Mouse (Mus musculus) CH12.LX (cell line): ENCODE measurements around the gene Arhgap6. TPM values are rescaled to one million over a fixed set of nuclear protein-coding genes. Genes with fewer than 3 reads are reported as not detected.

ENCODE experiments used
- DNase-seq: peaks from one replicate; pipeline ENCODE4 v3.0.0-alpha.2; 2013; ENCODE audit errors: extremely low read depth
- H3K27ac ChIP-seq: 2 replicates; pipeline ENCODE4 v1.5.1; 2012; ENCODE audit warnings: low read depth, mild to moderate bottlenecking, control low read depth, moderate library complexity; ENCODE audit not compliant: insufficient read depth
- H3K27me3 ChIP-seq: replicated peaks from 2 replicates; pipeline ENCODE3; 2012; ENCODE audit warnings: inconsistent platforms
- H3K36me3 ChIP-seq, 2 experiments: replicated peaks in 1 of 2; 2 replicates each; pipeline versions ENCODE3 to v1.6.1; 2012; ENCODE audit warnings: inconsistent platforms in 1 of 2, low read length in 1 of 2, mild to moderate bottlenecking in 1 of 2, mixed read lengths in 1 of 2, moderate library complexity in 1 of 2; ENCODE audit not compliant: control insufficient read depth in 1 of 2, insufficient read depth in 1 of 2
- H3K4me1 ChIP-seq, 2 experiments: 2 replicates each; pipeline ENCODE4 v1.6.1; 2012; ENCODE audit warnings: inconsistent platforms in 1 of 2, moderate library complexity in 1 of 2; ENCODE audit not compliant: insufficient read depth in 2 of 2, control insufficient read depth in 1 of 2
- H3K4me2 ChIP-seq: 2 replicates; pipeline ENCODE4 v1.6.1; 2012; ENCODE audit warnings: low read depth, mild to moderate bottlenecking, control low read depth; ENCODE audit not compliant: poor library complexity, insufficient read depth, severe bottlenecking
- H3K4me3 ChIP-seq, 3 experiments: fragments of 150-350 bp in 1 of 3; sonication (generic) in 1 of 3; replicated peaks in 1 of 3; 2 replicates each; pipeline versions ENCODE3 to v1.5.1; 2011 to 2012; ENCODE audit warnings: low read depth in 2 of 3, low read length in 2 of 3, mild to moderate bottlenecking in 2 of 3, moderate library complexity in 2 of 3, control low read depth in 1 of 3, improper control_type of control experiment in 1 of 3, inconsistent platforms in 1 of 3, mixed read lengths in 1 of 3; ENCODE audit not compliant: poor library complexity in 1 of 3
- H3K79me2 ChIP-seq: replicated peaks from 2 replicates; pipeline ENCODE4 v1.6.1; 2012; ENCODE audit warnings: mild to moderate bottlenecking, moderate library complexity; ENCODE audit not compliant: control insufficient read depth, poor library complexity, insufficient read depth, severe bottlenecking; ENCODE audit errors: extremely low read depth
- H3K9ac ChIP-seq: 2 replicates; pipeline ENCODE4 v1.6.1; 2012; ENCODE audit warnings: low read depth, mild to moderate bottlenecking, control low read depth, moderate library complexity; ENCODE audit not compliant: insufficient read depth
- H3K9me3 ChIP-seq: replicated peaks from 2 replicates; pipeline ENCODE3; 2012; ENCODE audit warnings: low read length, inconsistent platforms, mixed read lengths
- CHD1 ChIP-seq: IDR thresholded peaks from 2 replicates; pipeline ENCODE4 v1.6.1; 2012; ENCODE audit warnings: low read depth, low read length, improper control_type of control experiment, inconsistent platforms
- CTCF ChIP-seq, 2 experiments: IDR thresholded peaks in 1 of 2; conservative IDR thresholded peaks in 1 of 2; 2 replicates each; pipeline ENCODE4 v1.5.1; 2011 to 2012; ENCODE audit warnings: low read depth in 2 of 2, low read length in 2 of 2, improper control_type of control experiment in 1 of 2, inconsistent platforms in 1 of 2, mild to moderate bottlenecking in 1 of 2, moderate library complexity in 1 of 2
- E2F4 ChIP-seq: IDR thresholded peaks from 2 replicates; pipeline ENCODE4 v1.6.1; 2011; ENCODE audit warnings: low read depth, low read length, improper control_type of control experiment; ENCODE audit not compliant: insufficient replicate concordance
- ELF1 ChIP-seq: IDR thresholded peaks from 2 replicates; pipeline ENCODE4 v1.6.1; 2014; ENCODE audit warnings: low read depth, mild to moderate bottlenecking, inconsistent platforms, low read length, improper control_type of control experiment
- JUN ChIP-seq: IDR thresholded peaks from 2 replicates; pipeline ENCODE4 v1.6.1; 2011; ENCODE audit warnings: low read depth, mild to moderate bottlenecking, low read length, improper control_type of control experiment, moderate library complexity; ENCODE audit not compliant: insufficient read depth
- KAT2A ChIP-seq: IDR thresholded peaks from 2 replicates; pipeline ENCODE4 v1.6.1; 2012; ENCODE audit warnings: low read length, improper control_type of control experiment, inconsistent platforms; ENCODE audit not compliant: insufficient replicate concordance
- MAFK ChIP-seq: IDR thresholded peaks from 2 replicates; pipeline ENCODE4 v1.6.1; 2011; ENCODE audit warnings: low read length, improper control_type of control experiment; ENCODE audit not compliant: insufficient replicate concordance
- MAZ ChIP-seq: IDR thresholded peaks from 2 replicates; pipeline ENCODE4 v1.6.1; 2012; ENCODE audit warnings: low read depth, mild to moderate bottlenecking, inconsistent platforms, low read length, improper control_type of control experiment, moderate library complexity
- MXI1 ChIP-seq: IDR thresholded peaks from 2 replicates; pipeline ENCODE4 v1.6.1; 2011; ENCODE audit warnings: mild to moderate bottlenecking, low read depth, low read length, improper control_type of control experiment
- NRF1 ChIP-seq: IDR thresholded peaks from 2 replicates; pipeline ENCODE4 v1.6.1; 2014; ENCODE audit warnings: low read depth, mild to moderate bottlenecking, inconsistent platforms, low read length, improper control_type of control experiment, moderate library complexity
- POLR2A ChIP-seq: IDR thresholded peaks from 2 replicates; pipeline ENCODE4 v1.6.1; 2011; ENCODE audit warnings: low read depth, mild to moderate bottlenecking, improper control_type of control experiment, low read length
- RAD21 ChIP-seq: IDR thresholded peaks from 2 replicates; pipeline ENCODE4 v1.6.1; 2011; ENCODE audit warnings: low read depth, mild to moderate bottlenecking, low read length, improper control_type of control experiment, moderate library complexity
- RCOR1 ChIP-seq: conservative IDR thresholded peaks from 2 replicates; pipeline ENCODE4 v1.6.1; 2012; ENCODE audit warnings: low read depth, mild to moderate bottlenecking, inconsistent platforms, low read length, improper control_type of control experiment
- SMC3 ChIP-seq: IDR thresholded peaks from 2 replicates; pipeline ENCODE4 v1.6.1; 2011; ENCODE audit warnings: low read depth, low read length, improper control_type of control experiment
- TBP ChIP-seq: conservative IDR thresholded peaks from 2 replicates; pipeline ENCODE4 v1.6.1; 2011; ENCODE audit warnings: low read depth, low read length, improper control_type of control experiment
- UBTF ChIP-seq: IDR thresholded peaks from 2 replicates; pipeline ENCODE4 v1.6.1; 2012; ENCODE audit warnings: low read depth, mild to moderate bottlenecking, inconsistent platforms, low read length, improper control_type of control experiment, moderate library complexity
- ZKSCAN1 ChIP-seq: IDR thresholded peaks from 2 replicates; pipeline ENCODE4 v1.6.1; 2012; ENCODE audit warnings: low read depth, inconsistent platforms, low read length, improper control_type of control experiment, borderline replicate concordance
- ZMIZ1 ChIP-seq: IDR thresholded peaks from 2 replicates; pipeline ENCODE4 v1.6.1; 2012; ENCODE audit warnings: low read depth, mild to moderate bottlenecking, inconsistent platforms, low read length, improper control_type of control experiment
- ZNF384 ChIP-seq: IDR thresholded peaks from 2 replicates; pipeline ENCODE4 v1.6.1; 2012; ENCODE audit warnings: low read depth, low read length, improper control_type of control experiment, inconsistent platforms
- dilution Hi-C: fragments of 300-500 bp; cut with MboI; formaldehyde crosslinking; loops from 2 replicates; pipeline ENCODE4 v1.14.3; 2020; ENCODE audit warnings: low sequenced_read_pairs; ENCODE audit not compliant: extremely low pct_unique_long_range_greater_than_20kb, extremely low pct_ligation_motif_present
- in situ Hi-C: fragments of 300-500 bp; cut with MboI; formaldehyde crosslinking; loops from 3 replicates; pipeline ENCODE4 v1.14.3; 2019; ENCODE audit warnings: low sequenced_read_pairs, low pct_ligation_motif_present, low pct_unique_long_range_greater_than_20kb, mixed read lengths
- polyA plus RNA-seq: library from polyadenylated mRNA; unstranded; fragments of >175 nt; gene quantifications from 2 replicates; pipeline ENCODE4 v1.2.1, GENCODE M21; 2012; ENCODE audit warnings: low read depth; ENCODE audit not compliant: insufficient read length
- total RNA-seq, 2 experiments: library from RNA; depleted of rRNA; stranded (reverse); fragments of 300-350 nt in 1 of 2; fragments of >200 nt in 1 of 2; gene quantifications; 2 replicates each; pipeline ENCODE4 v1.2.3; 2012 to 2014

Arhgap6 gene
- total and polyA plus RNA-seq, 3 experiments = 0.13 to 0.47 (median 0.46) TPM

GRCm38 (mm10) chrX:169299579-169299978 lies 504.7 kb downstream of the Arhgap6 start:
- no peak overlapping the region for H3K9ac ChIP-seq
- no peak for TF ChIP-seq ZNF384
- peak; percentile 19 to 73; a peak in 3 of 4 replicates for TF ChIP-seq CTCF (conservative IDR thresholded peaks at IDR 0.05 in 1 of 2, IDR thresholded peaks at IDR 0.05 in 1 of 2; ENCODE audit: low read depth in 2 of 2, low read length in 2 of 2)
- TF ChIP-seq SMC3 = peak; percentile 78
- TF ChIP-seq MAZ = no peak
- TF ChIP-seq NRF1 = no peak
- TF ChIP-seq E2F4 = no peak
- peak; percentile 77 for TF ChIP-seq RAD21
- TF ChIP-seq JUN = no peak
- no peak for TF ChIP-seq CHD1
- no peak for TF ChIP-seq UBTF
- no peak for TF ChIP-seq TBP
- no peak for TF ChIP-seq KAT2A
- H3K4me3 ChIP-seq = no peak overlapping the region
- H3K27me3 ChIP-seq = no peaks in the 10 kb centered on the region
- peak; percentile 32 for DNase-seq
- H3K4me2 ChIP-seq = no peak overlapping the region
- no peaks in the 10 kb centered on the region for H3K79me2 ChIP-seq
- peaks cover 0 to 6% of the 10 kb centered on the region in 2 experiments; a peak in 2 of 4 replicates for H3K4me1 ChIP-seq
- no peaks in the 10 kb centered on the region for H3K36me3 ChIP-seq
- no peak overlapping the region for H3K27ac ChIP-seq
- no peaks in the 10 kb centered on the region for H3K9me3 ChIP-seq
- dilution Hi-C loops = no loop called here
- in situ Hi-C loops = no loop called here

- TF ChIP-seq RCOR1 (no peak), MXI1 (no peak), CHD1 (no peak), MAFK (no peak), E2F4 (no peak), ZKSCAN1 (no peak), POLR2A (no peak), UBTF (no peak), ZMIZ1 (no peak), ELF1 (no peak), CTCF (conservative IDR thresholded peaks at IDR 0.05 in 1 of 2, IDR thresholded peaks at IDR 0.05 in 1 of 2; ENCODE audit: low read depth in 2 of 2, low read length in 2 of 2) (no peak)
- TF ChIP-seq, all 38 proteins: peak for 0
- no peak for DNase-seq
- peaks cover 0 to 6% of the 10 kb centered on the region in 2 experiments; a peak in 2 of 4 replicates for H3K4me1 ChIP-seq
- no peaks in the 10 kb centered on the region for H3K79me2 ChIP-seq
- dilution Hi-C loops (no loop called here), in situ Hi-C loops (loop anchor here (10.0 kb wide), 1 partner anchor 358 kb away; no protein-coding TSS in a partner anchor)
- H3K9ac ChIP-seq = no peak overlapping the region
- no peak overlapping the region for H3K27ac ChIP-seq
- H3K36me3 ChIP-seq = peaks cover 0 to 7% of the 10 kb centered on the region in 2 experiments
- H3K4me3 ChIP-seq = no peak overlapping the region
- no peaks in the 10 kb centered on the region for H3K9me3 ChIP-seq
- no peaks in the 10 kb centered on the region for H3K27me3 ChIP-seq
- no peak overlapping the region for H3K4me2 ChIP-seq
Observed at GRCm38 (mm10) chrX:169302271-169303045, 507.6 kb downstream of the Arhgap6 start.
